Comparison of ENCODE assay signal across 9 mouse cellular contexts in the genomic region with DNA sequence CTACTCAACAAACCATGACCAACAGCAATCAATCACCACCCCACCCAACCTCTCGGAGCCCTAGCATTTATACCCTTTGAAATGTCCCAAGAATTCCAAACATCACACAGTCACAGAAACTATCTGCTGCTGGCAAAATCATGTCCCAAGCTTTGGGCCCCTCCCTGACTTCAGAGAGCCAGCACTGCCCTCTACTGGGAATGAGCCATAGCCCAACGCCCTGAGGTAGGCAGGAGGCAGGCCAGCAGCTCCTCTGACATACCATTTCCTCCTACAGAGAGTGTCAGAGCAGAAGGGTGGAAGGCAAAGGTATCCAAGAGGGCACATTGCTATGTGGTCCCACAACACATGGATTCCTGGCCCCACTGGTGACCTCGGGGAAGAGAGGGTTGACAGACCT. TPM values are rescaled to one million over a fixed set of nuclear protein-coding genes. Genes with fewer than 3 reads are reported as not detected.
DNase-seq lines count a peak whose midpoint lies in the region; ATAC-seq and TF ChIP-seq lines count a peak whose summit lies in the region.
"Had no signal": no experiment of that assay in that cellular context is flagged by ENCODE, and none has a peak within 500 bp of the region (broad histone marks: within the 10 kb centered on the region; RNA-seq: fewer than 3 reads in every experiment).

No protein-coding gene starts in this region.

- no peaks in the 10 kb centered on the region for H3K27me3 ChIP-seq in ES-Bruce4 (ENCODE audit: control insufficient read depth, insufficient read depth, low read length, poor library complexity, severe bottlenecking)
- H3K27me3 ChIP-seq in forebrain, embryonic 15.5 days: no peaks in the 10 kb centered on the region

- no peak overlapping the region for H3K27ac ChIP-seq in ES-Bruce4 (ENCODE audit: insufficient read depth, low read length)
- H3K27ac ChIP-seq in forebrain, embryonic 15.5 days (replicated peaks): no peak overlapping the region

- peak; percentile 73 for TF ChIP-seq CTCF in ES-Bruce4 (IDR thresholded peaks at IDR 0.05; ENCODE audit: low read depth, low read length)
- peak; percentile 15; the same call in 1 of the 2 replicates for TF ChIP-seq CTCF in brain, embryonic 14.5 days (IDR thresholded peaks at IDR 0.05; ENCODE audit: borderline replicate concordance, extremely low read depth, insufficient read depth, insufficient read length)

- no peak for TF ChIP-seq POLR2A in ES-Bruce4 (IDR thresholded peaks at IDR 0.05; ENCODE audit: insufficient read depth, low read length)
- TF ChIP-seq POLR2A in brain, embryonic 14.5 days (IDR thresholded peaks at IDR 0.05; ENCODE audit: borderline replicate concordance, extremely low read depth, insufficient read depth, insufficient read length, poor library complexity, severe bottlenecking): no peak

- H3K4me3 ChIP-seq in ES-Bruce4 (ENCODE audit: low read depth, low read length): no peak overlapping the region
- no peak overlapping the region for H3K4me3 ChIP-seq in forebrain, embryonic 15.5 days

- DNase-seq in kidney, postnatal 10 days: peak; percentile 49
- DNase-seq in kidney, adult 18-20 months: no peak
- no peak for DNase-seq in brain, embryonic 14.5 days (ENCODE audit: low read depth)
- peak; percentile 70 for DNase-seq in lung, postnatal 14 days
- no peak for DNase-seq in right cerebral cortex, adult 18-20 months
- no peak for DNase-seq in urinary bladder, postnatal 25 days (ENCODE audit: low spot score)
- DNase-seq: cerebellum, adult 2 months had no signal

- no peak for ATAC-seq in forebrain, embryonic 15.5 days (replicated peaks)

- no peak for TF ChIP-seq EP300 in ES-Bruce4 (IDR thresholded peaks at IDR 0.05; ENCODE audit: insufficient read depth, low read depth, low read length)

- no peak overlapping the region for H3K4me2 ChIP-seq in forebrain, embryonic 15.5 days (replicated peaks)

- no peaks in the 10 kb centered on the region for H3K4me1 ChIP-seq in ES-Bruce4 (ENCODE audit: control insufficient read depth, insufficient read depth, low read length)
- H3K4me1 ChIP-seq in forebrain, embryonic 15.5 days: peaks cover 4% of the 10 kb centered on the region

- no peaks in the 10 kb centered on the region for H3K9me3 ChIP-seq in ES-Bruce4 (replicated peaks; ENCODE audit: control insufficient read depth, insufficient read depth, low read length, poor library complexity, severe bottlenecking)
- no peaks in the 10 kb centered on the region for H3K9me3 ChIP-seq in forebrain, embryonic 15.5 days

- no peaks in the 10 kb centered on the region for H3K36me3 ChIP-seq in ES-Bruce4 (ENCODE audit: control insufficient read depth, insufficient read depth, low read length, poor library complexity, severe bottlenecking)
- H3K36me3 ChIP-seq in forebrain, embryonic 15.5 days: no peaks in the 10 kb centered on the region

- H3K9ac ChIP-seq in ES-Bruce4 (ENCODE audit: low read depth, poor library complexity, severe bottlenecking): no peak overlapping the region
- H3K9ac ChIP-seq in forebrain, embryonic 15.5 days (replicated peaks): no peak overlapping the region

- 41% methylated on average over 3 of the region's 3 CpGs for WGBS in forebrain, embryonic 15.5 days

RNA-seq across cellular contexts. Expression of gene Tspan32, which starts 2.2 kb away (rescaled TPM):
- polyA plus RNA-seq in ES-Bruce4 (2011; ENCODE audit: insufficient read depth, insufficient read length, low read depth, missing spikeins): not detected in 2 replicates
- polyA plus RNA-seq in brain, embryonic 14.5 days (2012; rRNA removed): 0.16 and 0.42 TPM in 2 replicates
- polyA plus RNA-seq in forebrain, embryonic 15.5 days (2015; fragmentation: Nextera tagmentation; extraction: Ambion mirVana): 0.33 and 0.64 TPM in 2 replicates

RNA-seq across cellular contexts. Expression of gene Ascl2, which starts 33.6 kb away (rescaled TPM):
- polyA plus RNA-seq in ES-Bruce4 (2011; ENCODE audit: insufficient read depth, insufficient read length, low read depth, missing spikeins): 1.9 and 2.2 TPM in 2 replicates
- polyA plus RNA-seq in brain, embryonic 14.5 days (2012; rRNA removed): 0.72 and 0.98 TPM in 2 replicates
- polyA plus RNA-seq in forebrain, embryonic 15.5 days (2015; fragmentation: Nextera tagmentation; extraction: Ambion mirVana): 0.27 and 0.46 TPM in 2 replicates

RNA-seq across cellular contexts. Expression of gene Cd81, which starts 49.9 kb away (rescaled TPM):
- polyA plus RNA-seq in ES-Bruce4 (2011; ENCODE audit: insufficient read depth, insufficient read length, low read depth, missing spikeins): 392 and 406 TPM in 2 replicates
- 210 and 278 TPM in 2 replicates for polyA plus RNA-seq in brain, embryonic 14.5 days (2012; rRNA removed)
- 286 and 294 TPM in 2 replicates for polyA plus RNA-seq in forebrain, embryonic 15.5 days (2015; fragmentation: Nextera tagmentation; extraction: Ambion mirVana)

Comparison
In these comparisons a context has a peak if more than half of its experiments do, and no peak if none do; other contexts are left out.
1. DNase-seq: peak in kidney, postnatal 10 days (single experiment) and lung, postnatal 14 days (single experiment); none in kidney, adult 18-20 months (single experiment), brain, embryonic 14.5 days (single experiment), right cerebral cortex, adult 18-20 months (single experiment) and urinary bladder, postnatal 25 days (single experiment).